ENCODE assay signal across 14 mouse cellular contexts in the genomic region with DNA sequence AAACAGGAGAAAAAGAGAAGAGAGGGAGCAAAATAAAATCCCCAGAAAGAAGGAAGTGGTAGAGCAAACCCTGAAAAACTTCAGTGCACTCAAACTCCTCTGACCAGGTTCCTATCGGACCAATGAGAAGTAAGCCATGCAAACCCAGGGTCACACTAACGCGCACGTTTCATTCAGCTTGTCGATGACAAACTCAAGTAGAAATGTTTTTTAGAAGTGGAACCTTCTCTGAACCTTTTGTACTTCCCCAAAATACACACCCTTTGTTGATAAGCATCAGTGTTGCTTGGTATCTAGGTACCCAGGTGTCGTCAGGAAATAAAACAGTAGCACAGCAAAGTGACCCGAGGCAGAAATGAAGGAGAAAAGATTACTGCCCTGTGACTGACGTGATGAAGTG. TPM values are rescaled to one million over a fixed set of nuclear protein-coding genes. Genes with fewer than 3 reads are reported as not detected.
A peak's percentile ranks its signal among the peaks of the same experiment; 100 is the strongest.
DNase-seq lines count a peak whose midpoint lies in the region; ATAC-seq and TF ChIP-seq lines count a peak whose summit lies in the region.
"Had no signal": no experiment of that assay in that cellular context is flagged by ENCODE, and none has a peak within 500 bp of the region (broad histone marks: within the 10 kb centered on the region; RNA-seq: fewer than 3 reads in every experiment).

No protein-coding gene starts in this region.

- ATAC-seq in megakaryocyte, adult 5-6 weeks (ENCODE audit: poor library complexity, severe bottlenecking), result peak; percentile 83

- WGBS in bone marrow, adult 2 months, result 1% methylated on average over 8 of the region's 8 CpGs

- TF ChIP-seq CTCF in bone marrow, adult 2 months (IDR thresholded peaks at IDR 0.05; ENCODE audit: control insufficient read depth, insufficient read depth, low read length), result no peak

- peak; percentile 75 to 76 for DNase-seq in spleen, postnatal 36 days (ENCODE audit: low spot score in 2 of 2)
- no peak for DNase-seq in spleen, adult 12 weeks (ENCODE audit: low spot score)
- DNase-seq in thymus, postnatal 36 days, result peak; percentile 26 to 36
- no peak for DNase-seq in ovary, postnatal 36 days (ENCODE audit: low spot score)
- no peak for DNase-seq in embryo, embryonic 9.5 days (ENCODE audit: extremely low spot score)
- DNase-seq in kidney, adult 9 months, result no peak
- DNase-seq: adrenal gland, adult 2 months; gastrocnemius, postnatal 25 days; kidney, adult 8-10 months had no signal

- TF ChIP-seq POLR2A in bone marrow, adult 2 months (IDR thresholded peaks at IDR 0.05; ENCODE audit: borderline replicate concordance, control insufficient read depth, low read depth, low read length), result no peak

- H3K4me1 ChIP-seq in bone marrow, adult 2 months (ENCODE audit: control insufficient read depth, insufficient read depth, low read length), result no peaks in the 10 kb centered on the region
- H3K4me1 ChIP-seq: limb, embryonic 12.5 days had no signal

- peak overlapping the region; percentile 59 for H3K4me3 ChIP-seq in bone marrow, adult 2 months (replicated peaks; ENCODE audit: control insufficient read depth, low read depth, low read length)
- H3K4me3 ChIP-seq: limb, embryonic 12.5 days; neural tube, embryonic 12.5 days had no signal

- H3K27ac ChIP-seq in bone marrow, adult 2 months (ENCODE audit: control insufficient read depth, insufficient read depth, low read depth, low read length, poor library complexity), result peak overlapping the region; percentile 81; the same call in 1 of the 2 replicates
- H3K27ac ChIP-seq: limb, embryonic 12.5 days; neural tube, embryonic 12.5 days had no signal

RNA-seq across cellular contexts. Expression of a gene that starts 20.9 kb away (rescaled TPM):
- polyA plus RNA-seq in bone marrow, adult 2 months (2011; ENCODE audit: insufficient read depth, insufficient read length, low replicate concordance, missing spikeins), result 7.3 and 14.5 TPM in 2 replicates
- total RNA-seq in megakaryocyte, adult 5-6 weeks (2015), result 149 and 151 TPM in 2 replicates
- total RNA-seq in megakaryocyte, adult 5-6 weeks (2017), result 173 and 185 TPM in 2 replicates
- total RNA-seq: ES-E14 had no signal

Comparison
In these comparisons a context has a peak if more than half of its experiments do, and no peak if none do; other contexts are left out.
1. DNase-seq: peak in spleen, postnatal 36 days (2 of 2) and thymus, postnatal 36 days (2 of 2); none in spleen, adult 12 weeks (single experiment), ovary, postnatal 36 days (single experiment), embryo, embryonic 9.5 days (single experiment) and kidney, adult 9 months (single experiment).